Mouse (Mus musculus) liver, embryonic 11.5 days (tissue): ENCODE measurements around the gene Cd28. TPM values are rescaled to one million over a fixed set of nuclear protein-coding genes. Genes with fewer than 3 reads are reported as not detected.

Experiments used
- ATAC-seq: fragments of 200-750 bp; cut with Nextera tagmentation; replicated peaks from 2 replicates; pipeline ENCODE4 v1.8.0; 2017; ENCODE audit warnings: moderate number of reproducible peaks, mild to moderate bottlenecking, moderate TSS enrichment, moderate library complexity; ENCODE audit not compliant: low FRiP score
- DNase-seq: peaks from one replicate; pipeline ENCODE4 v3.0.0-alpha.2; 2017; ENCODE audit warnings: low spot score
- H3K27ac ChIP-seq: fragments of 300-500 bp; sonication (generic); 2 replicates; pipeline ENCODE4 v1.5.1; 2014; ENCODE audit warnings: mild to moderate bottlenecking, low read depth, low read length, control low read depth
- H3K27me3 ChIP-seq: fragments of 300-500 bp; sonication (generic); replicated peaks from 2 replicates; pipeline ENCODE4 v1.6.1; 2014; ENCODE audit warnings: low read length, mixed read lengths; ENCODE audit not compliant: control insufficient read depth, insufficient read depth
- H3K36me3 ChIP-seq: fragments of 300-500 bp; sonication (generic); 2 replicates; pipeline ENCODE4 v1.6.1; 2014; ENCODE audit warnings: mild to moderate bottlenecking, low read length, moderate library complexity, mixed read lengths; ENCODE audit not compliant: control insufficient read depth, insufficient read depth
- H3K4me1 ChIP-seq: fragments of 300-500 bp; sonication (generic); replicated peaks from 2 replicates; pipeline ENCODE4 v1.6.1; 2014; ENCODE audit warnings: low read length, mixed read lengths; ENCODE audit not compliant: control insufficient read depth, insufficient read depth
- H3K4me2 ChIP-seq: fragments of 300-500 bp; sonication (generic); 2 replicates; pipeline ENCODE4 v1.6.1; 2014; ENCODE audit warnings: mild to moderate bottlenecking, control low read depth, moderate library complexity
- H3K4me3 ChIP-seq: fragments of 300-500 bp; sonication (generic); 2 replicates; pipeline ENCODE4 v1.5.1; 2014; ENCODE audit warnings: low read depth, low read length, control low read depth
- H3K9ac ChIP-seq: fragments of 300-500 bp; sonication (generic); 2 replicates; pipeline ENCODE4 v1.6.1; 2014; ENCODE audit warnings: low read depth, low read length, control low read depth
- H3K9me3 ChIP-seq: fragments of 300-500 bp; sonication (generic); 2 replicates; pipeline ENCODE4 v1.6.1; 2016; ENCODE audit warnings: low read length, inconsistent platforms, mixed read lengths; ENCODE audit not compliant: control insufficient read depth
- WGBS: fragments of 180-500 bp; shearing (Covaris S2); extraction: QIAGEN DNeasy Blood & Tissue Kit; methylation state at CpG from one replicate; pipeline ENCODE4 v1.1.7; 2014; 5-methylcytosine and 5-hydroxymethylcytosine counted together
- polyA plus RNA-seq: library from polyadenylated mRNA; unstranded; fragments of >200 nt; fragmentation: Nextera tagmentation; extraction: Ambion mirVana; gene quantifications from 2 replicates; pipeline ENCODE4 v1.2.1, GENCODE M21; 2014

The Cd28 gene
- polyA plus RNA-seq, 1 experiment from 2014 or later: 0.15 TPM

DNA sequence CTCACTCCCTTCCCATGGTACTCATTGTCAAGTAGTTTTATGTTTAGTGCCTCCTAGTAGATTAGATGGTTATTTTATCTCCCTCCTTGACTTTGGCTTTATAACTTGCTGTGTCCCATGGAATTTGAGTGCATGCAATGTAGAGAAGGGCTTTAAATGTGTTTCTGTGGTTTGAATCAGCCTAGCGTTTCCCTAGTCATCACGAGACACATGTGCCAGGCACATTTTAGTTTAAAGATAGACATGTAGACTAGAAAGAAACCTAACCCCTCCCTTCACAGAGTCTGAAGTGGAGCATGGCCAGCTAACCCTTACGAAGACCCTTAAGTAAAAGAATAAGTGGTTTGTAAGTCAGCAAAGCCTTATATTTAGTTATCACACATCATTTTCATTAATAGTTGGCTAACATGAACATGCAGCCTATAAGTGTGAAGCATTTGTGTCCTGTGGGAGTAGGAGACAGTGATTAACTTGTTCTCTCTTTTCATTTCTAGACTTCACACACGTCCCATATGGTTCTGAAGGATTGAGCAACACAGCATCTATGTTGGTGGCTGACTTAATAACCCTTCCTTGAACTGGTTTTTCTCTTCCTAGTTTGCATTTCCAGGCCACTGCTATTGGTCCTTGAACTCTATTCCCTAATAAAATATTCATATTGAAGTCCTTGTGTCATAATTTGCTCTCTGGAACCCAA lies 86.7 kb downstream of the Cd28 start:
- Histone ChIP-seq H3K27me3 (no peaks in the 10 kb centered on the region), H3K4me2 (no peak overlapping the region), H3K4me3 (no peak overlapping the region), H3K4me1 (no peaks in the 10 kb centered on the region), H3K36me3 (no peaks in the 10 kb centered on the region), H3K27ac (no peak overlapping the region), H3K9me3 (no peaks in the 10 kb centered on the region), H3K9ac (no peak overlapping the region)
- no peak for DNase-seq
- ATAC-seq: no peak
- 81% methylated on average over 4 of the region's 4 CpGs for WGBS

DNA sequence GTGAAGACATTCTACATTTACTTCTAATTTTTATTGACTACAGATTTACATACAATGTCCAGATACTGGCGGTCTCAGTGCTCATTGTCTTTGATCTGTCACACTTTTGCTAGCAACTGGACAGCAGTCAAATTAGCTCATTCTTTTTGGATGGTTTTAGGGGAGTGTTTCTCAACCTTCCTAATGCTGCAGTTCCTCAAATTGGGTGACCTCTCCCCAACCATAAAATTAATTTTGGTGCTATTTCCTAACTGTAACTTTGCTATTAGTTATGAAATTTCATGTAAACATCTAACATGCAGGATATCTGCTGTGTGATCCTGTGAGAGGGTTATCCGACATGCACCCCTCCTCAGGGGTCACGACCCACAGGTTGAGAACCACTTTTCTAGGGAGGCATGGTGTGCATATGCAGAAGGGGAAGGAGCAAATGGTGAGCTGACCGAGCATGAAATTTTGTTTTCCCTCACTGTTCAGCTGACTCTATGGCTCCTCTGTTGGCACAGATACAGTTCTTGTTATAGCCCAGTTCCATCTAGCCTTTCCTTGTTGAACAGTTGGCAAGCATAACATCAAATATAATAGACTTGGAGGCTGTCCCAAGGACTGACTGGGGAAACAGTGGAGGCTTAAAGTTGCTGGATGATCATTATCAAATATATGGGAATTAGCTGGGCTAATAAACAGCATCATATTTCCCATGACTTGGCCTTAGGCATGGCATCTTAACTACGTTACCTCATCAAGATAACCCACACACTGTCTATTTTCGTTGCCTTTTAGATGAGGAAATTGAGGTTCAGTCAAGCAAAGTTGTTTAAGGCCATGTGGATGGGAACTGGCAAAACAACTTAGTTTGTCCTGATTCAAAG lies 87.5 kb downstream of the Cd28 start:
- Histone ChIP-seq H3K9ac (no peak overlapping the region), H3K4me2 (no peak overlapping the region), H3K9me3 (no peaks in the 10 kb centered on the region), H3K4me3 (no peak overlapping the region), H3K27ac (no peak overlapping the region), H3K36me3 (no peaks in the 10 kb centered on the region), H3K4me1 (no peaks in the 10 kb centered on the region), H3K27me3 (no peaks in the 10 kb centered on the region)
- 79% methylated on average over 6 of the region's 6 CpGs for WGBS
- ATAC-seq (no peak), DNase-seq (no peak)

DNA sequence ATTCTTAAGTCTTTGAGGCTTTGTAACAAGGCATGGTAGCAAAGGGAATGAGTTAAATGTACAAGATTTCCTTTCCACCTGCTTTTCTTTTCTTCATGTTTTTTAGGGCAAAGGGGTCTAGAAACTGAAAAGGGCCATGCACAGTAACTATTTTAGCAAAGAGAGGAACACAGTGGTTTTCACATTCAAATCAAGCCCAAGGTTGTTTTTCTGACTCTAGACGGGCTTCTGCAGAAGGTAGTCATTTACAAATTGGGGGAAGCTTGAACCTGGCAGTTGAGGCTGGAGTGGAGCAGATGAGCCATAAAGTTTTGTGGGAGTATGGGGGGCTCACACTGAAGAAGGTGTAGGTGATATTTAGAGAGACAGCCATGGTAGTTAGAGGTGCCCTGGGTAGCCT lies 88.6 kb downstream of the Cd28 start:
- Histone ChIP-seq H3K9ac (no peak overlapping the region), H3K4me3 (no peak overlapping the region), H3K4me2 (no peak overlapping the region), H3K36me3 (no peaks in the 10 kb centered on the region), H3K9me3 (no peaks in the 10 kb centered on the region), H3K4me1 (no peaks in the 10 kb centered on the region), H3K27me3 (no peaks in the 10 kb centered on the region), H3K27ac (no peak overlapping the region)
- ATAC-seq (no peak), DNase-seq (no peak)
- 67% methylated on average over 1 of the region's 1 CpGs for WGBS

- ATAC-seq (no peak), DNase-seq (no peak)
- no peak overlapping the region for H3K27ac ChIP-seq
- WGBS: 89% methylated on average over 1 of the region's 1 CpGs
- no peaks in the 10 kb centered on the region for H3K27me3 ChIP-seq
- H3K36me3 ChIP-seq: no peaks in the 10 kb centered on the region
- no peaks in the 10 kb centered on the region for H3K4me1 ChIP-seq
- no peaks in the 10 kb centered on the region for H3K9me3 ChIP-seq
- no peak overlapping the region for H3K4me3 ChIP-seq
- H3K9ac ChIP-seq: no peak overlapping the region
- no peak overlapping the region for H3K4me2 ChIP-seq
These were observed 91.1 kb downstream of the Cd28 start for GRCm38 (mm10) chr1:60807748-60808147.

DNA sequence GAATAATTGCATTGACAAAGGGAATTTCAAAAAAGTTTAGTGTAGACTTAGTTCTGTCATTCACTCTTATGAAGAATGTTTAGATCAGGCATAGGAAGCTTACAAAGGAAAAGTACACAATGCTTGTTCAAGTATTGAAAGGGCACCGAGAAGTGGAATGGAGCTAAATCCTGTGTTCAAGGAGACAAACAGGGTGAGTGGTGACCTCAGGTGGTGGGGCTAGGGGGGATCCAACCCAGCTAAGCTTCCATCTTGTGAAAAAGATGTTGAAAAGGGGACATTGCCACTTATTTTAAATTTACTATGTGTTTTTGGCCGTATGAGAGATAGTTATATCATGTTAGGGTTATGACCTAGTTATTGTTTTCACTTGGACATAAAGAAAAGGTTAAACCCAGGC lies 91.9 kb downstream of the Cd28 start:
- Histone ChIP-seq H3K4me1 (no peaks in the 10 kb centered on the region), H3K27ac (no peak overlapping the region), H3K4me3 (no peak overlapping the region), H3K9ac (no peak overlapping the region), H3K9me3 (no peaks in the 10 kb centered on the region), H3K4me2 (no peak overlapping the region), H3K27me3 (no peaks in the 10 kb centered on the region), H3K36me3 (no peaks in the 10 kb centered on the region)
- DNase-seq (no peak), ATAC-seq (no peak)
- WGBS: 85% methylated on average over 2 of the region's 2 CpGs

GRCm38 (mm10) chr1:60809166-60809565 lies 92.6 kb downstream of the Cd28 start:
- Histone ChIP-seq H3K36me3 (no peaks in the 10 kb centered on the region), H3K27ac (no peak overlapping the region), H3K4me2 (no peak overlapping the region), H3K27me3 (no peaks in the 10 kb centered on the region), H3K4me1 (no peaks in the 10 kb centered on the region), H3K9ac (no peak overlapping the region), H3K4me3 (no peak overlapping the region), H3K9me3 (no peaks in the 10 kb centered on the region)
- DNase-seq: no peak
- no peak for ATAC-seq
- 84% methylated on average over 12 of the region's 12 CpGs for WGBS

DNA sequence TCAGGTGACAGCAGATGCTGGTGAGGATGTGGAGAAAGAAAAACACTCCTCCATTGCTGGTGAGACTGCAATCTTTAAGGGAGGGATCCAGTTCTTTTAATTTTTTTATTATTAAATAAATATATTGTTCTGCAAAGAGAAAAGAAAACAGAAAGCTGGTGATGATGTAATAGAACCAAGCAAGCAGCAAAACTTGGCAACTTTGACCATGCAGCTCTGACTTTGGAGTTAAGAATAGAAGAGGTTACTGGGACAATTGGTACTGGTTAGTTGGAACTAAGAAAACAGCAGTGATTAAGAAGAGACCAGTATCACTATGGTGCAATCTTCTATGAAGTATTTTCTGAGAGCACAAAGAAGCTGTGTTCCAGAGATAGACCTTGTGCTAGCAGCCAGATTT lies 94.2 kb downstream of the Cd28 start:
- no peak overlapping the region for H3K9ac ChIP-seq
- no peaks in the 10 kb centered on the region for H3K27me3 ChIP-seq
- DNase-seq (no peak), ATAC-seq (no peak)
- H3K4me1 ChIP-seq: no peaks in the 10 kb centered on the region
- H3K36me3 ChIP-seq: no peaks in the 10 kb centered on the region
- H3K4me2 ChIP-seq: no peak overlapping the region
- no peak overlapping the region for H3K4me3 ChIP-seq
- no peaks in the 10 kb centered on the region for H3K9me3 ChIP-seq
- no peak overlapping the region for H3K27ac ChIP-seq

GRCm38 (mm10) chr1:60811998-60812397 lies 95.4 kb downstream of the Cd28 start:
- no peak for ATAC-seq

GRCm38 (mm10) chr1:60813411-60813810 lies 96.8 kb downstream of the Cd28 start:
- no peaks in the 10 kb centered on the region for H3K36me3 ChIP-seq
- no peak overlapping the region for H3K4me2 ChIP-seq
- no peak overlapping the region for H3K9ac ChIP-seq
- H3K27me3 ChIP-seq: no peaks in the 10 kb centered on the region
- ATAC-seq: no peak
- no peak overlapping the region for H3K27ac ChIP-seq
- no peaks in the 10 kb centered on the region for H3K4me1 ChIP-seq
- 53% methylated on average over 2 of the region's 2 CpGs for WGBS
- H3K9me3 ChIP-seq: no peaks in the 10 kb centered on the region
- DNase-seq: no peak
- H3K4me3 ChIP-seq: no peak overlapping the region

More at GRCm38 (mm10) chr1:60811998-60812397, 95.4 kb downstream of the Cd28 start:
- 42% methylated on average over 1 of the region's 1 CpGs for WGBS
- no peak overlapping the region for H3K4me3 ChIP-seq
- no peaks in the 10 kb centered on the region for H3K36me3 ChIP-seq
- no peak overlapping the region for H3K4me2 ChIP-seq
- H3K9me3 ChIP-seq: no peaks in the 10 kb centered on the region
- no peak overlapping the region for H3K9ac ChIP-seq
- no peak overlapping the region for H3K27ac ChIP-seq
- H3K27me3 ChIP-seq: no peaks in the 10 kb centered on the region
- no peak for DNase-seq
- H3K4me1 ChIP-seq: no peaks in the 10 kb centered on the region
